Mouse (Mus musculus) kidney, embryonic 14.5 days (tissue): ENCODE data around the gene Rfx2. TPM values are rescaled to one million over a fixed set of nuclear protein-coding genes. Genes with fewer than 3 reads are reported as not detected.

Experiments used
- ATAC-seq: fragments of 200-750 bp; cut with Nextera tagmentation; 2 replicates; pipeline ENCODE4 v1.8.0; 2017; ENCODE audit warnings: moderate number of reproducible peaks, mild to moderate bottlenecking, moderate TSS enrichment, moderate library complexity; ENCODE audit not compliant: low FRiP score, low TSS enrichment
- H3K27ac ChIP-seq: fragments of 300-500 bp; sonication (generic); 2 replicates; pipeline ENCODE4 v1.5.1; 2014; ENCODE audit warnings: low read depth, mild to moderate bottlenecking, low read length, moderate library complexity, mixed read lengths
- H3K27me3 ChIP-seq: fragments of 300-500 bp; sonication (generic); 2 replicates; pipeline ENCODE4 v1.6.1; 2014; ENCODE audit warnings: mild to moderate bottlenecking, low read length; ENCODE audit not compliant: control insufficient read depth, insufficient read depth
- H3K36me3 ChIP-seq: fragments of 300-500 bp; sonication (generic); 2 replicates; pipeline ENCODE4 v1.6.1; 2014; ENCODE audit warnings: low read length, mixed read lengths; ENCODE audit not compliant: control insufficient read depth, insufficient read depth
- H3K4me1 ChIP-seq: fragments of 300-500 bp; sonication (generic); 2 replicates; pipeline ENCODE4 v1.6.1; 2014; ENCODE audit warnings: low read length, mixed read lengths; ENCODE audit not compliant: control insufficient read depth, insufficient read depth
- H3K4me2 ChIP-seq: fragments of 300-500 bp; sonication (generic); replicated peaks from 2 replicates; pipeline ENCODE4 v1.6.1; 2014; ENCODE audit warnings: low read depth, mild to moderate bottlenecking, low read length
- H3K4me3 ChIP-seq: fragments of 300-500 bp; sonication (generic); 2 replicates; pipeline ENCODE4 v1.5.1; 2014; ENCODE audit warnings: mild to moderate bottlenecking, low read length
- H3K9ac ChIP-seq: fragments of 300-500 bp; sonication (generic); 2 replicates; pipeline ENCODE4 v1.6.1; 2014; ENCODE audit warnings: low read depth, mild to moderate bottlenecking, low read length, moderate library complexity
- H3K9me3 ChIP-seq: fragments of 300-500 bp; sonication (generic); 2 replicates; pipeline ENCODE4 v1.6.1; 2016; ENCODE audit warnings: low read length; ENCODE audit not compliant: control insufficient read depth
- WGBS: fragments of 180-500 bp; shearing (Covaris S2); extraction: QIAGEN DNeasy Blood & Tissue Kit; methylation state at CpG from one replicate; pipeline ENCODE4 v1.1.7; 2014; 5-methylcytosine and 5-hydroxymethylcytosine counted together
- polyA plus RNA-seq: library from polyadenylated mRNA; unstranded; fragments of >200 nt; fragmentation: Nextera tagmentation; extraction: Ambion mirVana; gene quantifications from 2 replicates; pipeline ENCODE4 v1.2.1, GENCODE M21; 2014

The Rfx2 gene
- polyA plus RNA-seq, 1 experiment from 2014 or later: 3.9 TPM

DNA sequence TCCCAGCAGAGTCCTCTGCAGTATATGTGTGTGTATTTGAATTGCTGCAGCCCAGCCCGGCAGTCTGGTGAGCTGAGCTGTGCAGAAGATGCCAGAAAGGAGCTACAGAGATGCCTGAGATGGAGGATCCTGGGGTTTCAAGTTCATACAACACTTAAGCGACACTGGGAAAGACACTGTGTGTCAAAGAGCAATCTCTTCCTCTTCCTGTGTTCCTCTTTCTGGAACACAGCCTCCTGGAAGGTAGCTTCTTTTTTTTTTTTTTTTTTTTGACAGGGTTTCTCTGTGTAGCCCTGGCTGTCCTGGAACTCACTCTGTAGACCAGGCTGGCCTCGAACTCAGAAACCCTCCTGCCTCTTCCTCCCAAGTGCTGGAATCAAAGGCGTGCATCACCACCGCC lies 18.0 kb upstream of the Rfx2 start:
- Histone ChIP-seq H3K36me3 (no peaks in the 10 kb centered on the region), H3K4me2 (no peak overlapping the region), H3K27me3 (no peaks in the 10 kb centered on the region), H3K9ac (no peak overlapping the region), H3K27ac (no peak overlapping the region), H3K4me1 (no peaks in the 10 kb centered on the region), H3K9me3 (no peaks in the 10 kb centered on the region), H3K4me3 (no peak overlapping the region)
- 82% methylated on average over 5 of the region's 5 CpGs for WGBS
- ATAC-seq: no peak

DNA sequence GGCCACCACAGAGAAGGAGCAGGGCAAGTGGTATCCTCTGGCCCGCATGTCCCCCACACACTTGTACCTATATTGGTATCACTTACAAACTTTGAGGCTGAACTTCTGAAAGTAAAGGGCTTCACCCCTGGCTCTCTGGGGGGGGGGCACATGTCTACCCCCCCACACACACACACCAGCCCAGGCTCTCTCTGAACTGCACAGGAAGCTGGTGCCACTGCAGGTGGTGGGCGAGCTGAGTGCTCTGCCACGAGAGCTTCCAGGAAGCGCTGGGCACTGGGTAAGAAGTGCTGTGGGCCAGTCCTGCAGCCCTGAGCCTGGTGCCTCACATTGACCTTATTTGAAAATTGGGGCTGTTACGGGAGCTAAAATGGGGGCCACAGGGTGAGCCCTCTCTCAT lies 12.9 kb upstream of the Rfx2 start:
- Histone ChIP-seq H3K4me1 (no peaks in the 10 kb centered on the region), H3K27me3 (no peaks in the 10 kb centered on the region), H3K36me3 (no peaks in the 10 kb centered on the region), H3K4me3 (no peak overlapping the region), H3K27ac (no peak overlapping the region), H3K9me3 (no peaks in the 10 kb centered on the region), H3K4me2 (no peak overlapping the region), H3K9ac (no peak overlapping the region)
- WGBS: 85% methylated on average over 5 of the region's 5 CpGs
- ATAC-seq: no peak

- 80% methylated on average over 5 of the region's 5 CpGs for whole genome bisulfite sequencing
- no peaks in the 10 kb centered on the region for H3K27me3 ChIP-seq
- H3K4me1 ChIP-seq: no peaks in the 10 kb centered on the region
- H3K4me3 ChIP-seq: no peak overlapping the region
- no peaks in the 10 kb centered on the region for H3K9me3 ChIP-seq
- H3K4me2 ChIP-seq: no peak overlapping the region
- H3K36me3 ChIP-seq: no peaks in the 10 kb centered on the region
- no peak for ATAC-seq
- H3K9ac ChIP-seq: no peak overlapping the region
- H3K27ac ChIP-seq: no peak overlapping the region
Measured at GRCm38 (mm10) chr17:56842173-56842572, 11.4 kb upstream of the Rfx2 start.

GRCm38 (mm10) chr17:56840524-56840923 lies 9.7 kb upstream of the Rfx2 start:
- no peak for ATAC-seq
- Histone ChIP-seq H3K4me3 (no peak overlapping the region), H3K9ac (no peak overlapping the region), H3K4me2 (no peak overlapping the region), H3K4me1 (no peaks in the 10 kb centered on the region), H3K27me3 (no peaks in the 10 kb centered on the region), H3K9me3 (no peaks in the 10 kb centered on the region), H3K27ac (no peak overlapping the region), H3K36me3 (no peaks in the 10 kb centered on the region)
- 59% methylated on average over 7 of the region's 7 CpGs for WGBS

GRCm38 (mm10) chr17:56836336-56836735 lies 5.5 kb upstream of the Rfx2 start:
- Histone ChIP-seq H3K36me3 (no peaks in the 10 kb centered on the region), H3K27me3 (no peaks in the 10 kb centered on the region), H3K4me1 (no peaks in the 10 kb centered on the region), H3K9me3 (no peaks in the 10 kb centered on the region), H3K27ac (no peak overlapping the region), H3K9ac (no peak overlapping the region), H3K4me3 (no peak overlapping the region), H3K4me2 (no peak overlapping the region)
- ATAC-seq: no peak
- WGBS: 93% methylated on average over 8 of the region's 8 CpGs

DNA sequence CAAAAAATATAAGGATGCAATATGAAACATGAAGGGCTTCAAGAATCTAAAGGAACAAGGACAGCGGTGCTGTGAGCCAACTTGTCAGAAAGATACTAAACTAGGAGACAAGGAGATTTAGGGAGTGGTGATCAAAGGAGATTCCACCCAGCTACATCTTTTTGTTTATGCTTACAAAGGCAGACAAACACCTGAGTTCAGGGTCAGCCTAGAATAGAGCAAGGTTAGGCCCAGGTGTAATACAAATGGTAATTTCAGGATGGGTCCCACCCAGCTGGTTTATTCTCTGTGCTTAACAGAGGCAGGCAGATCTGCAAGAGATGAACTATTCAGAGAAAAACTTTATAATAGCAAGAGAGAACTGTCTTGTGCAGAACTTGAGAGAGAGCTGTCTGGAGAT lies 2.6 kb upstream of the Rfx2 start:
- 94% methylated on average over 1 of the region's 1 CpGs for WGBS
- no peaks in the 10 kb centered on the region for H3K9me3 ChIP-seq
- no peak overlapping the region for H3K4me2 ChIP-seq
- H3K27ac ChIP-seq: no peak overlapping the region
- H3K4me3 ChIP-seq: no peak overlapping the region
- H3K36me3 ChIP-seq: no peaks in the 10 kb centered on the region
- H3K9ac ChIP-seq: no peak overlapping the region
- H3K4me1 ChIP-seq: no peaks in the 10 kb centered on the region; the same call in 1 of the 2 replicates
- peaks cover 9% of the 10 kb centered on the region for H3K27me3 ChIP-seq
- ATAC-seq: no peak

DNA sequence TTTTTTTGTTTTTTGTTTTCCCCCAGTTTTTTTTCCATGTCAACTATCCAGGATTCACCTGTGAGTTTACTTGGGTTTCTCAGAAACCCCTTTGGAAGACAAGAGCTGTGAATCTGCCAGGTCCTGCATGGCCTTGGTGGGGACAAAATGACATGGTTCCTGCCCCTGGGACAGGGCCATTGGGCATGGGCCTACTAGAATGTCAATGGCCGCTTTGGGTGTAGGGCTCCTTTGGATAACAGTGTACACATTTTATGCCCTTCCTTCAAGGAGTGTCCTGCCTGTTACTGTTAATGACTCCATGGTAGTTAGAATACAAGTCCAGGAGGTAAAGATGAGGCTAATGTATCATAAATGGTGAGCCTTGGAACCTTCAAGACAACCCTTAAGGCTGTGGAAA lies 2.1 kb upstream of the Rfx2 start:
- no peak overlapping the region for H3K9ac ChIP-seq
- H3K36me3 ChIP-seq: no peaks in the 10 kb centered on the region
- no peak overlapping the region for H3K27ac ChIP-seq
- H3K4me1 ChIP-seq: no peaks in the 10 kb centered on the region; the same call in 1 of the 2 replicates
- ATAC-seq: no peak
- no peaks in the 10 kb centered on the region for H3K9me3 ChIP-seq
- H3K27me3 ChIP-seq: peaks cover 9% of the 10 kb centered on the region
- H3K4me3 ChIP-seq: no peak overlapping the region
- H3K4me2 ChIP-seq: no peak overlapping the region
- WGBS: 94% methylated on average over 1 of the region's 1 CpGs

- WGBS: under 1% methylated on average over 41 of the region's 42 CpGs
- Histone ChIP-seq H3K9ac (peak overlapping the region; percentile 56; the same call in 1 of the 2 replicates), H3K4me1 (no peaks in the 10 kb centered on the region; the same call in 1 of the 2 replicates), H3K36me3 (no peaks in the 10 kb centered on the region), H3K27me3 (peaks cover 9% of the 10 kb centered on the region), H3K4me2 (peak overlapping the region; percentile 85), H3K27ac (no peak overlapping the region), H3K9me3 (no peaks in the 10 kb centered on the region), H3K4me3 (peak overlapping the region; percentile 60)
- peak; percentile 98 for ATAC-seq
Measured at GRCm38 (mm10) chr17:56831111-56831816, 451 bp upstream of the Rfx2 start.

DNA sequence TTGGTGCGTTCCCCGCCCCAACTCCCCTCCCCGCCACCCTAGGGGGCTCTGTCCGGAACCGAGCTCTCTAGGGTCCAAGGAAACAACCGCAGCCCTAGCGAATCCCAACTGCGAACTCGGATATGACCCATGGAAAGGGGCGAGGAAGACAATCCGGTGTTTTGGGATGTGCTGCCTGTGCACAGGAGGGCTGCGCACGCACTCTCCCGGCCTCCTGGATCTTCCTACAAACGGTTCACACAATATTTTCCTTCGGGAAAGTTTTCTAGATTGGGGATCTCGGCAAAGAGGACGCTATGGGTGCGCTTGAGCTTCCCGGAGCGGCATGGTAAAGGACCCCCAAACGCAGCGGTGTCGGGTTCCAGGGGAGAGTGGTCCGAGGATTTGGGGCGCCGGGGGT lies 1.0 kb downstream of the Rfx2 start:
- Histone ChIP-seq H3K27ac (no peak overlapping the region), H3K9me3 (no peaks in the 10 kb centered on the region), H3K27me3 (peaks cover 9% of the 10 kb centered on the region), H3K4me3 (peak overlapping the region; percentile 60), H3K4me1 (no peaks in the 10 kb centered on the region; the same call in 1 of the 2 replicates), H3K36me3 (no peaks in the 10 kb centered on the region), H3K9ac (peak overlapping the region; percentile 56; the same call in 1 of the 2 replicates), H3K4me2 (peak overlapping the region; percentile 85)
- no peak for ATAC-seq
- 1% methylated on average over 27 of the region's 27 CpGs for WGBS
